Mouse (Mus musculus): ENCODE data around the gene Bmpr2. TPM values are rescaled to one million over a fixed set of nuclear protein-coding genes. Genes with fewer than 3 reads are reported as not detected.

The Bmpr2 gene
- polyA plus RNA-seq (2012; rRNA removed): 0.89 and 1.9 TPM in 2 replicates

GRCm38 (mm10) chr1:59763164-59763768, at the start of gene Bmpr2:
Gene Bmpr2 (plus strand): TSS chr1:59763400.
- under 1% methylated on average over 71 of the region's 75 CpGs for WGBS
- Histone ChIP-seq H3K36me3 (ENCODE audit: control insufficient read depth, insufficient read depth, low read length) (no peaks in the 10 kb centered on the region), H3K27ac (ENCODE audit: insufficient read depth, low read depth, low read length) (peak within 1 kb of the TSS; percentile 75), H3K4me1 (ENCODE audit: control insufficient read depth, insufficient read depth, insufficient read length, low read length) (0 out of 2 replicates have a peak, but pooled peaks cover 3% of the 10 kb centered on the region), H3K4me3 (ENCODE audit: low read depth, low read length) (peak within 1 kb of the TSS; percentile 100), H3K27me3 (ENCODE audit: control insufficient read depth, insufficient read depth, low read length) (peaks cover 3% of the 10 kb centered on the region; the same call in 1 of the 2 replicates)
- no peak for TF ChIP-seq CTCF (IDR thresholded peaks at IDR 0.05; ENCODE audit: extremely low read depth, insufficient read length, insufficient replicate concordance, low read depth, low read length)
- TF ChIP-seq POLR2A (IDR thresholded peaks at IDR 0.05; ENCODE audit: low read depth, low read length): peak; percentile 66

GRCm38 (mm10) chr1:59719900-59720299, 43.3 kb upstream of the Bmpr2 start:
- Histone ChIP-seq H3K27me3 (ENCODE audit: control insufficient read depth, insufficient read depth, low read length) (no peaks in the 10 kb centered on the region), H3K27ac (ENCODE audit: insufficient read depth, low read depth, low read length) (no peak overlapping the region), H3K36me3 (ENCODE audit: control insufficient read depth, insufficient read depth, low read length) (peaks cover 4% of the 10 kb centered on the region), H3K4me3 (ENCODE audit: low read depth, low read length) (no peak overlapping the region), H3K4me1 (ENCODE audit: control insufficient read depth, insufficient read depth, insufficient read length, low read length) (no peaks in the 10 kb centered on the region)
- TF ChIP-seq CTCF (IDR thresholded peaks at IDR 0.05; ENCODE audit: extremely low read depth, insufficient read length, insufficient replicate concordance, low read depth, low read length): no peak
- no peak for TF ChIP-seq POLR2A (IDR thresholded peaks at IDR 0.05; ENCODE audit: low read depth, low read length)
- 31% methylated on average over 4 of the region's 4 CpGs for WGBS

- H3K4me1 ChIP-seq (ENCODE audit: control insufficient read depth, insufficient read depth, insufficient read length, low read length): no peaks in the 10 kb centered on the region
- H3K27me3 ChIP-seq (ENCODE audit: control insufficient read depth, insufficient read depth, low read length): no peaks in the 10 kb centered on the region
- no peak overlapping the region for H3K27ac ChIP-seq (ENCODE audit: insufficient read depth, low read depth, low read length)
- no peak for TF ChIP-seq CTCF (IDR thresholded peaks at IDR 0.05; ENCODE audit: extremely low read depth, insufficient read length, insufficient replicate concordance, low read depth, low read length)
- no peak for TF ChIP-seq POLR2A (IDR thresholded peaks at IDR 0.05; ENCODE audit: low read depth, low read length)
- H3K4me3 ChIP-seq (ENCODE audit: low read depth, low read length): no peak overlapping the region
- 44% methylated on average over 4 of the region's 4 CpGs for WGBS
- no peaks in the 10 kb centered on the region for H3K36me3 ChIP-seq (ENCODE audit: control insufficient read depth, insufficient read depth, low read length)
Observed at GRCm38 (mm10) chr1:59725661-59726060, 37.5 kb upstream of the Bmpr2 start.

- H3K4me1 ChIP-seq (ENCODE audit: control insufficient read depth, insufficient read depth, insufficient read length, low read length): no peaks in the 10 kb centered on the region
- no peak overlapping the region for H3K4me3 ChIP-seq (ENCODE audit: low read depth, low read length)
- no peak overlapping the region for H3K27ac ChIP-seq (ENCODE audit: insufficient read depth, low read depth, low read length)
- no peak for TF ChIP-seq CTCF (IDR thresholded peaks at IDR 0.05; ENCODE audit: extremely low read depth, insufficient read length, insufficient replicate concordance, low read depth, low read length)
- no peak for TF ChIP-seq POLR2A (IDR thresholded peaks at IDR 0.05; ENCODE audit: low read depth, low read length)
- WGBS: 73% methylated on average over 8 of the region's 8 CpGs
- H3K36me3 ChIP-seq (ENCODE audit: control insufficient read depth, insufficient read depth, low read length): no peaks in the 10 kb centered on the region
- H3K27me3 ChIP-seq (ENCODE audit: control insufficient read depth, insufficient read depth, low read length): no peaks in the 10 kb centered on the region
Observed at GRCm38 (mm10) chr1:59730106-59730505, 33.1 kb upstream of the Bmpr2 start.

- Histone ChIP-seq H3K27me3 (ENCODE audit: control insufficient read depth, insufficient read depth, low read length) (no peaks in the 10 kb centered on the region), H3K4me1 (ENCODE audit: control insufficient read depth, insufficient read depth, insufficient read length, low read length) (no peaks in the 10 kb centered on the region), H3K36me3 (ENCODE audit: control insufficient read depth, insufficient read depth, low read length) (no peaks in the 10 kb centered on the region), H3K4me3 (ENCODE audit: low read depth, low read length) (no peak overlapping the region), H3K27ac (ENCODE audit: insufficient read depth, low read depth, low read length) (no peak overlapping the region)
- 89% methylated on average over 4 of the region's 4 CpGs for WGBS
- TF ChIP-seq POLR2A (IDR thresholded peaks at IDR 0.05; ENCODE audit: low read depth, low read length) (no peak), CTCF (IDR thresholded peaks at IDR 0.05; ENCODE audit: extremely low read depth, insufficient read length, insufficient replicate concordance, low read depth, low read length) (no peak)
Observed at GRCm38 (mm10) chr1:59730737-59731136, 32.5 kb upstream of the Bmpr2 start.

- no peaks in the 10 kb centered on the region for H3K27me3 ChIP-seq (ENCODE audit: control insufficient read depth, insufficient read depth, low read length)
- no peak for TF ChIP-seq POLR2A (IDR thresholded peaks at IDR 0.05; ENCODE audit: low read depth, low read length)
- H3K4me1 ChIP-seq (ENCODE audit: control insufficient read depth, insufficient read depth, insufficient read length, low read length): peaks cover 3% of the 10 kb centered on the region; the same call in 1 of the 2 replicates
- 52% methylated on average over 6 of the region's 6 CpGs for WGBS
- H3K27ac ChIP-seq (ENCODE audit: insufficient read depth, low read depth, low read length): no peak overlapping the region
- no peaks in the 10 kb centered on the region for H3K36me3 ChIP-seq (ENCODE audit: control insufficient read depth, insufficient read depth, low read length)
- no peak overlapping the region for H3K4me3 ChIP-seq (ENCODE audit: low read depth, low read length)
Observed at GRCm38 (mm10) chr1:59734076-59734475, 29.1 kb upstream of the Bmpr2 start.

- Histone ChIP-seq H3K27me3 (ENCODE audit: control insufficient read depth, insufficient read depth, low read length) (no peaks in the 10 kb centered on the region), H3K36me3 (ENCODE audit: control insufficient read depth, insufficient read depth, low read length) (no peaks in the 10 kb centered on the region), H3K27ac (ENCODE audit: insufficient read depth, low read depth, low read length) (peak overlapping the region; percentile 10; the same call in 1 of the 2 replicates), H3K4me3 (ENCODE audit: low read depth, low read length) (no peak overlapping the region), H3K4me1 (ENCODE audit: control insufficient read depth, insufficient read depth, insufficient read length, low read length) (peaks cover 3% of the 10 kb centered on the region; the same call in 1 of the 2 replicates)
- WGBS: 32% methylated on average over 6 of the region's 6 CpGs
- TF ChIP-seq CTCF (IDR thresholded peaks at IDR 0.05; ENCODE audit: extremely low read depth, insufficient read length, insufficient replicate concordance, low read depth, low read length) (no peak), POLR2A (IDR thresholded peaks at IDR 0.05; ENCODE audit: low read depth, low read length) (no peak)
Observed at GRCm38 (mm10) chr1:59738768-59739414, 24.3 kb upstream of the Bmpr2 start.
